Mouse (Mus musculus) midbrain, embryonic 16.5 days (tissue): Measurements from ENCODE around the gene Phlpp2. TPM values are rescaled to one million over a fixed set of nuclear protein-coding genes. Genes with fewer than 3 reads are reported as not detected.

Source experiments
- ATAC-seq: fragments of 200-750 bp; cut with Nextera tagmentation; 2 replicates; pipeline ENCODE4 v1.8.0; 2017; ENCODE audit warnings: moderate TSS enrichment
- H3K27ac ChIP-seq: fragments of 300-500 bp; sonication (generic); 2 replicates; pipeline ENCODE4 v1.5.1; 2014; ENCODE audit warnings: mild to moderate bottlenecking, low read length, mixed read lengths
- H3K27me3 ChIP-seq: fragments of 300-500 bp; sonication (generic); 2 replicates; pipeline ENCODE4 v1.6.1; 2014; ENCODE audit warnings: low read depth, low read length, mixed read lengths; ENCODE audit not compliant: control insufficient read depth, insufficient read depth
- H3K36me3 ChIP-seq: fragments of 300-500 bp; sonication (generic); 2 replicates; pipeline ENCODE4 v1.6.1; 2014; ENCODE audit warnings: mild to moderate bottlenecking, low read length, moderate library complexity, mixed read lengths; ENCODE audit not compliant: control insufficient read depth, insufficient read depth
- H3K4me1 ChIP-seq: fragments of 300-500 bp; sonication (generic); 2 replicates; pipeline ENCODE4 v1.6.1; 2014; ENCODE audit warnings: mild to moderate bottlenecking, low read length, mixed read lengths; ENCODE audit not compliant: control insufficient read depth, insufficient read depth
- H3K4me2 ChIP-seq: fragments of 300-500 bp; sonication (generic); 2 replicates; pipeline ENCODE4 v1.6.1; 2014; ENCODE audit warnings: mild to moderate bottlenecking, low read length, mixed read lengths
- H3K4me3 ChIP-seq: fragments of 300-500 bp; sonication (generic); 2 replicates; pipeline ENCODE4 v1.5.1; 2014; ENCODE audit warnings: low read depth, mild to moderate bottlenecking, low read length, moderate library complexity, mixed read lengths
- H3K9ac ChIP-seq: fragments of 300-500 bp; sonication (generic); 2 replicates; pipeline ENCODE4 v1.6.1; 2014; ENCODE audit warnings: low read depth, low read length, mixed read lengths
- H3K9me3 ChIP-seq: fragments of 300-500 bp; sonication (generic); replicated peaks from 2 replicates; pipeline ENCODE4 v1.6.1; 2014; ENCODE audit warnings: mild to moderate bottlenecking, low read length, mixed read lengths; ENCODE audit not compliant: control insufficient read depth, poor library complexity, severe bottlenecking
- WGBS: fragments of 180-500 bp; shearing (Covaris S2); extraction: QIAGEN DNeasy Blood & Tissue Kit; methylation state at CpG from one replicate; pipeline ENCODE4 v1.1.7; 2014; 5-methylcytosine and 5-hydroxymethylcytosine counted together
- polyA plus RNA-seq: library from polyadenylated mRNA; unstranded; fragments of >200 nt; fragmentation: Nextera tagmentation; extraction: Ambion mirVana; gene quantifications from 2 replicates; pipeline ENCODE4 v1.2.1, GENCODE M21; 2015

Gene Phlpp2
- polyA plus RNA-seq, 1 experiment from 2014 or later: 4.0 TPM

DNA sequence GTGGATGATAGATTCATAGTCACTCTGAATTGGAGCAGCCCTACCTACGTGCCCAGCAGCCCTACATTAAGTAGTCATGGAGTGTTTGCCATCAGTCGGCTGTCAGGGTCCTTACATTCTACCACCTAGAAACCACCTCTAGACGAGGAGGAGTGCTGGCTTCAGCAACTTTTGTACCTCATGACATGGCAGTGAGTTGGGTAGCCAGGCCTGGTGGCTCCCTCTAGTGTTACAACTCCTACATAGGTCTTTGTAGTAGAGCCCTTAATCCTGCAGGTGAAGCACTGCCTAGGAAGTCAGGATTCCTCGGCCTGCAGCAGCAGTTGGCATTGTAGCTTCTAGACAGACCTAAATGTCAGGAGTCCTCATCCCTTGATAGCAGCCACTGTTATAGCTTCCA, 48.9 kb downstream of the Phlpp2 start:
- H3K9ac ChIP-seq: no peak overlapping the region
- H3K27me3 ChIP-seq: no peaks in the 10 kb centered on the region
- no peak overlapping the region for H3K4me3 ChIP-seq
- no peak for ATAC-seq
- H3K36me3 ChIP-seq: peaks cover 25% of the 10 kb centered on the region
- 53% methylated on average over 4 of the region's 4 CpGs for WGBS
- H3K9me3 ChIP-seq: no peaks in the 10 kb centered on the region
- no peak overlapping the region for H3K4me2 ChIP-seq
- H3K27ac ChIP-seq: no peak overlapping the region
- H3K4me1 ChIP-seq: no peaks in the 10 kb centered on the region

DNA sequence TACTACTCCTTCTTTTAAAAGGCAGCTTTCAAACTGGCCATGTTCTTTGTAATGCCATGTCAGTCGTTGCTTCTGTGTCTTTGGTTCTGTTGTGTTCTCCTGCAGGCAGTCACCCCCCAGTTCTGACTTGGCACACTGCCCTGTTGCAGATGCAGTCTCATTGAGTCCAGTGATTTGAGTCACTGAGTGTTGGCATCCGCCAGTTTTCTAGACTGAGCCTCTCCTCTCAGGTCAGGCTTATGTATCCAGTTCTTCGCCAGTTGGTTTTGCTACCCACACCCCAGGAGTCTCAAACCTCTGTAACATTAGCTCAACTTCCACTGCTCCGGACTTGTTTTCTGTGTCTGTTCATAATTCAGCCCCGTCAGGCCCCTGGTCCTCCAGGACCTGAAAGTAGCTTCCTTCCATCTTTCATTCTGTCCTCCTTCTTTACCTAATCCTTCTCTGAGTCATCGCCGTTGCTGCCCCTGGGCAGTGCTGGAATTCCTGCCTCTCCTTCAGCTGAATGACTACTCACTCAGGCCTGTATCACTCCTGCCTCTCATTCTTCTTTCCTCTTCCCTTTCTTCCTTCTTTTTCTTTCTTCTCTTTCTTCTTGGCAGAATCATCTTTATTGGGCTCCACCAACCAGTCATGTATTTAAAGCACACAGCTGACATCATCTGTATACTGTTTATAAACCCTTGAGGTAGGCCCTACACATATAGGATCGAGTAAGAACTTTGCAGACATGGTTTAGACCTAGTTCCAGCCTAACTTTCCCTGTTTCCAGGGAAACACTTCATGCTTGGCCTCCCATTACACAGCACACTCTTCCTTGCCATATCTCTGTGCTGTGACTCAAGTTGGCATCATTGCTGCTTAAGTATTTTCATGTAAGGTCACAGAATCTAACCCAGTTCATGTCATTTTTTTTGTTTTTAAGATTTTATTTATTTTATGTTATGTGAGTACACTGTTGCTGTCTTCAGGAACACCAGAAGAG, 52.4 kb downstream of the Phlpp2 start:
- WGBS: 80% methylated on average over 8 of the region's 8 CpGs
- Histone ChIP-seq H3K27ac (no peak overlapping the region), H3K9me3 (no peaks in the 10 kb centered on the region), H3K4me2 (no peak overlapping the region), H3K36me3 (peaks cover 9% of the 10 kb centered on the region), H3K27me3 (no peaks in the 10 kb centered on the region), H3K4me3 (no peak overlapping the region), H3K4me1 (no peaks in the 10 kb centered on the region), H3K9ac (no peak overlapping the region)
- no peak for ATAC-seq

DNA sequence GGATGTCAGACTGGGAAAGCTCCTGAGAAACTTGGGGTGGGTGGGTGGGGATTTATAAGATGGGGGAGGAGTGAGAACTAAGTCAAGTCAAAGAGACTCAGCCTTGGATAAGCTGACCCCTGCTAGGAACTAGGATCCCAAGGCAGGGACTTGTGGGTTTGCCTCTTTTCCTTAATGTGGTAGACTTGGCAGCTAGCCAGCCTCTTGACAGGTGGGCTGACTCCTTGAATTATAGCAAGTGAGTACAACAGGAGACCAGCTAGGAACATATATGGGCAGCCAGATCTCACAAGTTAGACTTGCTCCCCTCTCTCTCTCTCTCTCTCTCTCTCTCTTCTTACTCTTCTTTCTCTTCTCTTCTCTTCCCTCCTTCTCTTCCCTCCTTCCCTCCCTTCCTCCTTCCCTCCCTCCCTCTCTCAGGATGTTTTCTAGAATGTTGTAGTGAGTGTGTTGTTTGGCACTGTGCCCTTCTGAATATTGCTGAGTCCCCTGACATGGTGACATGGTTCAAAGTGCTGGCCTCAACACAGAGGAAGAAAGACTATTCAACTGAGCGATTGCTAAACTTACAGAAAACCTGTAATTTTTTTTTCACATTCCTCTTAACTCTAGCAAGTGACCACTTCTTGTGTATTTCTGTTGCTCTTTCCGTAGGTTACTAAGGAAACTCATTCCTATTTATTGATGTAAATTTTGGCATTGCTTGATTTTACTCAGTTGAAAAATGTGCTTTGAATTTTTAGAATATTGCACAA, 73.4 kb downstream of the Phlpp2 start:
- H3K27me3 ChIP-seq: no peaks in the 10 kb centered on the region
- no peaks in the 10 kb centered on the region for H3K4me1 ChIP-seq
- ATAC-seq: no peak
- no peak overlapping the region for H3K27ac ChIP-seq
- peaks cover 24% of the 10 kb centered on the region for H3K36me3 ChIP-seq
- no peak overlapping the region for H3K9ac ChIP-seq
- H3K9me3 ChIP-seq: no peaks in the 10 kb centered on the region
- H3K4me2 ChIP-seq: no peak overlapping the region
- no peak overlapping the region for H3K4me3 ChIP-seq
- 93% methylated on average over 2 of the region's 2 CpGs for WGBS

DNA sequence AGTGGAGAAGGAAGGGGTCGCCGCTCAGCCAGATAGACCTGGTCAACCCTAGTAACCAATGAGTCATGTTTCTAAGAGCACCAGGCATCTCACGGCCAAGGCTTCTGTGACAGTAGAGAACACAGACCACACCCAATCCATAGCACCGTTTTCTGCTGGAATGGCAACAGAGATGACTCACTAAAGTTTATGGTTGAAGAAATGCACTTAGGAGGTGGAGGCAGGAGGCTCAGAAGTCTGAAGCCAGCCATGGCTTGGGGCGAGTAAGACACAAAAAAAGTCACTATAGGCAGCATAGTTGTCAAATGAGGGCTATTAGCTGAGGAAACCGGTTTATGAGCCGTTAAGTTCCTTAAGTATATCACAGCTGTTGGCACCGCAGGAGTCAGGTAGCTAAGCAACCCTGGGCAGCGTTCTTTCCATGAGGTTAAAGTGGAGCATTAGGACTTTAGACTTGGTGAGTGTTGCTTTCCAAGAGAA, 76.9 kb downstream of the Phlpp2 start:
- Histone ChIP-seq H3K4me1 (peaks cover 6% of the 10 kb centered on the region; the same call in 1 of the 2 replicates), H3K27me3 (no peaks in the 10 kb centered on the region), H3K9me3 (no peaks in the 10 kb centered on the region), H3K9ac (no peak overlapping the region), H3K4me3 (no peak overlapping the region), H3K27ac (no peak overlapping the region), H3K4me2 (no peak overlapping the region), H3K36me3 (peaks cover 15% of the 10 kb centered on the region)
- 56% methylated on average over 9 of the region's 9 CpGs for WGBS
- ATAC-seq: no peak

DNA sequence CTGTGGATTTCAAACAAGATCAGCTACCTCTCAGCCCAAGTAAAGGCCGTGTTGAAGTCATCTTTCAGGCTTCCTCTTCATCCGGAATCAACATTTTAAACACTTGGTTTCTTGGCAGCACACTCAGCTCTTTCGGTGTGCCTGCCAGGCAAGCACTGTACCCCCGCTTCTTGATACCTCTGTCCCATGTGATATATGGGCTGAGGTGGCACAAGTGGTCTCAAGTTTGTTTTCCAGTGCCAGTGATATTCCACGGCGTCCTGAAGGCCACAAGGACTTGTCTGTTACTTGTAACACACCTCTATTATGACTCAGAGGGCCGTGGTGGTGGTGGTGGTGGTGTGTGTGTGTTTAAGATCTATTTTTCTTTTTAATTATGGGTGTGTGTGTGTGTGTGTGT, 77.4 kb downstream of the Phlpp2 start:
- Histone ChIP-seq H3K27ac (no peak overlapping the region), H3K4me3 (no peak overlapping the region), H3K4me2 (no peak overlapping the region), H3K36me3 (peaks cover 10% of the 10 kb centered on the region), H3K9me3 (no peaks in the 10 kb centered on the region), H3K4me1 (peaks cover 6% of the 10 kb centered on the region; the same call in 1 of the 2 replicates), H3K9ac (no peak overlapping the region), H3K27me3 (no peaks in the 10 kb centered on the region)
- WGBS: 83% methylated on average over 7 of the region's 7 CpGs
- ATAC-seq: no peak

DNA sequence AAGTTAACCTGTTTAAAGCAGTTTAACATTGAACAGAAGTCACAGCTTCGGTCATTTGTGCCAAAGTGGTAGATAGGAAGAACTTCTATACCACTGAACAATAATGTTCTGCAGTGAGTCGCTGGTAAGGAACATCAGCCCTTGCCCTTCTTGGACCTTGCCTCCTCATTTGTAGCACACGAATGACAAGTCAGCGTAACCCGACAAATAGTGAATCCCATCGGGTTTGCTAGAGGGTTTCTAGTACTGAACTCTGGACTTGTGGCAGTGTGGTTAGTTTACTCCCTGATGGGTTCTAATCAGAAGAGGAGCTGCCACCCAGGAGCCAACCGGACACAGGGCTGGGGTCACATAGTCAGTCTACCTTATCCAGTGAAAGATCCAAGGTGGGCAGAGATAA, 77.9 kb downstream of the Phlpp2 start:
- Histone ChIP-seq H3K9me3 (no peaks in the 10 kb centered on the region), H3K4me2 (no peak overlapping the region), H3K9ac (no peak overlapping the region), H3K27ac (no peak overlapping the region), H3K36me3 (peaks cover 4% of the 10 kb centered on the region; the same call in 1 of the 2 replicates), H3K4me1 (peaks cover 6% of the 10 kb centered on the region; the same call in 1 of the 2 replicates), H3K27me3 (no peaks in the 10 kb centered on the region), H3K4me3 (no peak overlapping the region)
- 91% methylated on average over 7 of the region's 7 CpGs for WGBS
- ATAC-seq: no peak

DNA sequence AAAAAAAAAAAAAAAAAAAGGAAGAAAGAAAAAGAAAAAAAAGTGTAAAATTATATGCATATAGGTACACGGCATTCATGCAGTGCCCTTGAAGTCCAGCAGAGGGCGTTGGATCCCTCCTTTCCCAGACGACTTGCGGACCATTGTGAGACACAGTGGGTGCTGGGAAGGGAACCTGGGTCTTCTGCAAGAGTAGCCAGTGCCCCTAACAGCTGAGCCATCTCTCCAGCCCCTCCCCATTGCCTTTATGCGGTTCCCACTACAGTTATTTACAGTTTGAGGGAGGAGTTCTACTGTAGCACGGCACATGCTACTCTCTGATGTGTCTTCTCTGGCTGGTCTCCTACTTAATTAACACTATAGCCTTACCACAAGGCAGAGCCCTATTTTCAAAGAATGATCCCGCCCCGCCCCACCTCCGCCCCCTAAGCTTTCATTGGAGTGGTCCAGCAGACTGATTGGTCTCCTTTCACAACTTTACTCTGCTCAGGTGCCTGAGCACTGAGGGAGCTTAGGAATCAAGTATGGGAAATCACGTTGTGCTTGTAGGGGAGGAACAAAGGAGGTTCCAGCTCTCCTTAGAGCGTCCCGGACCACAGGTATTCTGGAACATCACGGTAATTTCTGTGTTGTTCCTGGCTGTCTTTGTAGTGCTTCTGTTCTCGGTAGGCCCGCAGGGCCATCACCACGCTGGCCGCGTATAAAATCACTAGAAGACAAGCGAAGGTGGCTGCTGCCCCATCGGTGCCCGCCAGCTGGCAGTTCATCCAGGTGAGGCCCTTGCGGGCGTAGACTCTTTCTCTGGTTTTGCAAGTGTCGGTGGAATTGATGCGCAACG, 79.3 kb downstream of the Phlpp2 start:
- peak overlapping the region; percentile 73 for H3K4me2 ChIP-seq
- 3% methylated on average over 26 of the region's 26 CpGs for WGBS
- H3K4me1 ChIP-seq: peaks cover 10% of the 10 kb centered on the region; the same call in 1 of the 2 replicates
- H3K27ac ChIP-seq: peak overlapping the region; percentile 82
- no peaks in the 10 kb centered on the region for H3K36me3 ChIP-seq
- no peaks in the 10 kb centered on the region for H3K27me3 ChIP-seq
- ATAC-seq: peak; percentile 79
- peak overlapping the region; percentile 46 for H3K4me3 ChIP-seq
- H3K9ac ChIP-seq: peak overlapping the region; percentile 76
- H3K9me3 ChIP-seq: no peaks in the 10 kb centered on the region

DNA sequence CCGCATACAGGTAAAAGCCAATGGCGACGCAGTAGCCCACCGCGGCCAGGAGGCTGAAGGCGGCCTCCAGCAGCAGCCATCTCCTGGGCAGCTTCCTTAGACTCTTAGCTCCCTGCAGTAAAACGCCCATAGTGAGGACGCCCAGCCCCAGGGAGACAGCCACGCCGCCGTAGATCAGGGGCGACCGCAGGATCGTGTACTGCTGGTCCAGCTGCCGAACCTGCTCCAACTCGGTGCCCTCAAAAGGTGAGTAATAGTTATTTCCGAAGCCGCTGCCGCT, 79.9 kb downstream of the Phlpp2 start:
- no peaks in the 10 kb centered on the region for H3K36me3 ChIP-seq
- WGBS: 3% methylated on average over 19 of the region's 19 CpGs
- peak overlapping the region; percentile 82 for H3K27ac ChIP-seq

More for the DNA sequence above, 79.9 kb downstream of the Phlpp2 start:
- H3K4me2 ChIP-seq: peak overlapping the region; percentile 73
- peak; percentile 69 for ATAC-seq
- H3K27me3 ChIP-seq: no peaks in the 10 kb centered on the region
- peaks cover 10% of the 10 kb centered on the region; the same call in 1 of the 2 replicates for H3K4me1 ChIP-seq
- H3K4me3 ChIP-seq: peak overlapping the region; percentile 46
- peak overlapping the region; percentile 76 for H3K9ac ChIP-seq
- H3K9me3 ChIP-seq: no peaks in the 10 kb centered on the region
